In genomic region chr3:95246465-95247231, GRCm38 (mm10) we compare ENCODE assay signal across 10 mouse cellular contexts. TPM values are rescaled to one million over a fixed set of nuclear protein-coding genes. Genes with fewer than 3 reads are reported as not detected.
DNase-seq lines count a peak whose midpoint lies in the region; ATAC-seq lines count a peak whose summit lies in the region.
"Had no signal": no experiment of that assay in that cellular context is flagged by ENCODE, and none has a peak within 500 bp of the region (broad histone marks: within the 10 kb centered on the region; RNA-seq: fewer than 3 reads in every experiment).

No protein-coding gene starts in this region.

- H3K4me2 ChIP-seq in hindbrain, embryonic 15.5 days, result no peak overlapping the region
- no peak overlapping the region for H3K4me2 ChIP-seq in hindbrain, embryonic 11.5 days (replicated peaks; ENCODE audit: low read depth, low read length)
- no peak overlapping the region for H3K4me2 ChIP-seq in intestine, embryonic 16.5 days (ENCODE audit: low read depth, low read length)

- ATAC-seq in hindbrain, embryonic 15.5 days (ENCODE audit: low FRiP score, low read depth), result peak; percentile 48; the same call in 1 of the 2 replicates
- ATAC-seq in hindbrain, embryonic 11.5 days (ENCODE audit: low FRiP score), result no peak
- ATAC-seq in megakaryocyte, adult 5-6 weeks (ENCODE audit: poor library complexity, severe bottlenecking), result 0 out of 2 replicates have a peak, but pooled peaks have one; percentile 24
- ATAC-seq in intestine, embryonic 16.5 days, result no peak

- H3K9ac ChIP-seq in hindbrain, embryonic 15.5 days, result no peak overlapping the region
- H3K9ac ChIP-seq in hindbrain, embryonic 11.5 days (ENCODE audit: low read depth, low read length), result no peak overlapping the region
- H3K9ac ChIP-seq in intestine, embryonic 16.5 days (ENCODE audit: low read depth, low read length), result no peak overlapping the region

- H3K27me3 ChIP-seq in hindbrain, embryonic 15.5 days, result no peaks in the 10 kb centered on the region
- no peaks in the 10 kb centered on the region for H3K27me3 ChIP-seq in hindbrain, embryonic 11.5 days (ENCODE audit: control insufficient read depth, insufficient read depth, low read length)
- H3K27me3 ChIP-seq in intestine, embryonic 16.5 days (replicated peaks; ENCODE audit: control insufficient read depth, insufficient read depth, low read length), result no peaks in the 10 kb centered on the region
- H3K27me3 ChIP-seq: megakaryocyte, embryonic 14.5 days had no signal

- DNase-seq in hindbrain, embryonic 11.5 days (ENCODE audit: low spot score), result no peak
- peak; percentile 91 for DNase-seq in MEL-GATA-1-ER (ENCODE audit: extremely low read depth, low read depth)
- DNase-seq in cerebellum, adult 18-20 months, result peak; percentile 54 to 55
- peak; percentile 58 to 71 for DNase-seq in kidney, postnatal 25 days
- no peak for DNase-seq in thymus, postnatal 25 days

- H3K9me3 ChIP-seq in hindbrain, embryonic 15.5 days, result no peaks in the 10 kb centered on the region
- H3K9me3 ChIP-seq in hindbrain, embryonic 11.5 days (ENCODE audit: control insufficient read depth, low read length), result no peaks in the 10 kb centered on the region
- no peaks in the 10 kb centered on the region for H3K9me3 ChIP-seq in intestine, embryonic 16.5 days (ENCODE audit: control insufficient read depth, low read length)
- H3K9me3 ChIP-seq: megakaryocyte, embryonic 14.5 days had no signal

- no peaks in the 10 kb centered on the region for H3K4me1 ChIP-seq in hindbrain, embryonic 15.5 days (replicated peaks)
- no peaks in the 10 kb centered on the region for H3K4me1 ChIP-seq in hindbrain, embryonic 11.5 days (replicated peaks; ENCODE audit: control insufficient read depth, insufficient read depth, low read length)
- H3K4me1 ChIP-seq in intestine, embryonic 16.5 days (ENCODE audit: control insufficient read depth, insufficient read depth, low read length), result peaks cover 4% of the 10 kb centered on the region; the same call in 1 of the 2 replicates

- no peak overlapping the region for H3K27ac ChIP-seq in hindbrain, embryonic 15.5 days (replicated peaks)
- H3K27ac ChIP-seq in hindbrain, embryonic 11.5 days (ENCODE audit: low read depth, low read length), result no peak overlapping the region
- H3K27ac ChIP-seq in intestine, embryonic 16.5 days (ENCODE audit: low read length), result no peak overlapping the region

- 75% methylated on average over 5 of the region's 5 CpGs for WGBS in hindbrain, embryonic 15.5 days
- 85% methylated on average over 5 of the region's 5 CpGs for WGBS in hindbrain, embryonic 11.5 days
- WGBS in intestine, embryonic 16.5 days, result 81% methylated on average over 5 of the region's 5 CpGs

- no peaks in the 10 kb centered on the region; the same call in 1 of the 2 replicates for H3K36me3 ChIP-seq in hindbrain, embryonic 15.5 days
- no peaks in the 10 kb centered on the region for H3K36me3 ChIP-seq in hindbrain, embryonic 11.5 days (ENCODE audit: control insufficient read depth, insufficient read depth, low read length)
- no peaks in the 10 kb centered on the region for H3K36me3 ChIP-seq in intestine, embryonic 16.5 days (ENCODE audit: control insufficient read depth, insufficient read depth, low read length)

- no peak overlapping the region for H3K4me3 ChIP-seq in hindbrain, embryonic 15.5 days
- no peak overlapping the region for H3K4me3 ChIP-seq in hindbrain, embryonic 11.5 days (ENCODE audit: low read depth, low read length)
- H3K4me3 ChIP-seq in intestine, embryonic 16.5 days (ENCODE audit: low read length), result no peak overlapping the region
- H3K4me3 ChIP-seq: megakaryocyte, embryonic 14.5 days had no signal

RNA-seq across cellular contexts. Expression of gene Bnipl, which starts 4.3 kb away (rescaled TPM):
- 0.29 TPM in 1 of 2 replicates, not detected in the other for polyA plus RNA-seq in hindbrain, embryonic 15.5 days (2015; fragmentation: Nextera tagmentation; extraction: Ambion mirVana)
- 0.61 and 0.73 TPM in 2 replicates for polyA plus RNA-seq in hindbrain, embryonic 11.5 days (2014; fragmentation: Nextera tagmentation; extraction: Ambion mirVana)
- not detected in 2 replicates for total RNA-seq in megakaryocyte, adult 5-6 weeks (2015)
- not detected in 2 replicates for total RNA-seq in megakaryocyte, adult 5-6 weeks (2017)
- polyA plus RNA-seq in intestine, embryonic 16.5 days (2015; fragmentation: Nextera tagmentation; extraction: Ambion mirVana), result 0.51 and 0.72 TPM in 2 replicates
- polyA plus RNA-seq: heart, embryonic 14.5 days had no signal

RNA-seq across cellular contexts. Expression of gene Gm128, which starts 5.2 kb away (rescaled TPM):
- polyA plus RNA-seq in hindbrain, embryonic 15.5 days (2015; fragmentation: Nextera tagmentation; extraction: Ambion mirVana), result 0.13 and 0.19 TPM in 2 replicates
- 0.21 TPM in 1 of 2 replicates, not detected in the other for polyA plus RNA-seq in hindbrain, embryonic 11.5 days (2014; fragmentation: Nextera tagmentation; extraction: Ambion mirVana)
- 0.16 and 0.21 TPM in 2 replicates for total RNA-seq in megakaryocyte, adult 5-6 weeks (2015)
- total RNA-seq in megakaryocyte, adult 5-6 weeks (2017), result not detected in 2 replicates
- 0.17 and 0.29 TPM in 2 replicates for polyA plus RNA-seq in intestine, embryonic 16.5 days (2015; fragmentation: Nextera tagmentation; extraction: Ambion mirVana)

RNA-seq across cellular contexts. Expression of gene Mllt11, which starts 14.7 kb away (rescaled TPM):
- 323 and 341 TPM in 2 replicates for polyA plus RNA-seq in hindbrain, embryonic 15.5 days (2015; fragmentation: Nextera tagmentation; extraction: Ambion mirVana)
- polyA plus RNA-seq in hindbrain, embryonic 11.5 days (2014; fragmentation: Nextera tagmentation; extraction: Ambion mirVana), result 171 and 203 TPM in 2 replicates
- 3.3 and 6.1 TPM in 2 replicates for total RNA-seq in megakaryocyte, adult 5-6 weeks (2015)
- 2.8 and 7.3 TPM in 2 replicates for total RNA-seq in megakaryocyte, adult 5-6 weeks (2017)
- polyA plus RNA-seq in intestine, embryonic 16.5 days (2015; fragmentation: Nextera tagmentation; extraction: Ambion mirVana), result 15.0 and 15.5 TPM in 2 replicates

RNA-seq across cellular contexts. Expression of gene Cdc42se1, which starts 18.1 kb away (rescaled TPM):
- polyA plus RNA-seq in hindbrain, embryonic 15.5 days (2015; fragmentation: Nextera tagmentation; extraction: Ambion mirVana), result 57.1 and 59.3 TPM in 2 replicates
- 110 and 117 TPM in 2 replicates for polyA plus RNA-seq in hindbrain, embryonic 11.5 days (2014; fragmentation: Nextera tagmentation; extraction: Ambion mirVana)
- total RNA-seq in megakaryocyte, adult 5-6 weeks (2015), result 131 and 142 TPM in 2 replicates
- total RNA-seq in megakaryocyte, adult 5-6 weeks (2017), result 151 TPM in 2 replicates
- polyA plus RNA-seq in intestine, embryonic 16.5 days (2015; fragmentation: Nextera tagmentation; extraction: Ambion mirVana), result 67.8 and 73.8 TPM in 2 replicates

RNA-seq across cellular contexts. Expression of gene Gabpb2, which starts 28.9 kb away (rescaled TPM):
- 3.4 and 3.6 TPM in 2 replicates for polyA plus RNA-seq in hindbrain, embryonic 15.5 days (2015; fragmentation: Nextera tagmentation; extraction: Ambion mirVana)
- polyA plus RNA-seq in hindbrain, embryonic 11.5 days (2014; fragmentation: Nextera tagmentation; extraction: Ambion mirVana), result 6.1 and 9.7 TPM in 2 replicates
- 37.6 and 39.3 TPM in 2 replicates for total RNA-seq in megakaryocyte, adult 5-6 weeks (2015)
- 64.2 and 73.3 TPM in 2 replicates for total RNA-seq in megakaryocyte, adult 5-6 weeks (2017)
- polyA plus RNA-seq in intestine, embryonic 16.5 days (2015; fragmentation: Nextera tagmentation; extraction: Ambion mirVana), result 5.7 and 6.0 TPM in 2 replicates

Comparison
In these comparisons a context has a peak if more than half of its experiments do, and no peak if none do; other contexts are left out.
1. ATAC-seq: peak in hindbrain, embryonic 15.5 days (single experiment) and megakaryocyte, adult 5-6 weeks (single experiment); none in hindbrain, embryonic 11.5 days (single experiment) and intestine, embryonic 16.5 days (single experiment).
2. DNase-seq: peak in MEL-GATA-1-ER (single experiment), cerebellum, adult 18-20 months (2 of 2) and kidney, postnatal 25 days (2 of 2); none in hindbrain, embryonic 11.5 days (single experiment) and thymus, postnatal 25 days (single experiment).
3. RNA of gene Mllt11, which starts 14.7 kb away (polyA plus RNA-seq): 323 to 341 TPM in hindbrain, embryonic 15.5 days and 171 to 203 TPM in hindbrain, embryonic 11.5 days; 15.0 to 15.5 TPM in intestine, embryonic 16.5 days; every median in the first group is over 10 times any median in the second.